Mouse (Mus musculus) thymus, adult 18-20 months (tissue): ENCODE data around the gene Zcchc24.

Experiments used
- DNase-seq, 2 experiments: peaks; one replicate each; pipeline ENCODE4 v3.0.0; 2022; ENCODE audit warnings: mixed read lengths in 2 of 2

Zcchc24 gene

DNA sequence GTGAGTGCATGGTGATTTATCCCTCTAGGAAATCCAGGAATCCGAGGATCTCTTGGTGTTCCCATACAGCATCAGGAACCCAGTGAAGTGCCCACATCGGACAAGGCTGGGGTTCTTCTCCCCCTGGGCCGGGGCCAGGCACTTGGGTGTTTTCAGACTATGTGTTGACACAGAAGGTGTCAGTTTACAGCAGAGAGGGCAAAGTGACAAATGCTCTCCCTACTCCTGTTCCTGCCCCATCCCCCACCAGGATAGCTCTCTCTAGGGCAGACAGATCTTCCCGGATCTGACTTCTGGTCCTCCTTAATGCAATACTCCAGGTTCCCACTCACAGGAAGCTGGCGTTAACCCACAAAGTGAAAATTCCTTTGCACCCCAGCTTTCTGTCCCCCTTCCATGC, 5.3 kb upstream of the Zcchc24 start:
- DNase-seq: no peak

DNA sequence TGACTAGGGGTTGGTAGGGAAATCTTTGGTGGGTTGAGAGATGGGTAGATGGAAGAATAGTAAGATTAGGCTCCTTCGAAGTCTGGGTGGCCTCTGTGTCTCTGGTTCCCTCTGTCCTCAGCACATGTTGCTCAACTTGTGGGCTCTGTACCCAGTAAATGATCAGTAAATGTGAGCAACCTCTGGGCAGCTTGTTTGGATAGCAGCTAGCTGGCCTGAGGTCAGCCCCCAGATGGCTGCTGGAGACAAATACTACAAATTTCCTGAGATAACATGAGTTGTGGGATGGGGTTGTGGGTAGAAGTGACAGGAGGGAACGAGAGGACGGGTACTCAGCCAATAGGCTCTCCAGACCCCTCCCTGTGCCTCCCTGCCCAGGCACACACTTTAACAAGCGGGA, 4.2 kb upstream of the Zcchc24 start:
- no peak for DNase-seq

DNA sequence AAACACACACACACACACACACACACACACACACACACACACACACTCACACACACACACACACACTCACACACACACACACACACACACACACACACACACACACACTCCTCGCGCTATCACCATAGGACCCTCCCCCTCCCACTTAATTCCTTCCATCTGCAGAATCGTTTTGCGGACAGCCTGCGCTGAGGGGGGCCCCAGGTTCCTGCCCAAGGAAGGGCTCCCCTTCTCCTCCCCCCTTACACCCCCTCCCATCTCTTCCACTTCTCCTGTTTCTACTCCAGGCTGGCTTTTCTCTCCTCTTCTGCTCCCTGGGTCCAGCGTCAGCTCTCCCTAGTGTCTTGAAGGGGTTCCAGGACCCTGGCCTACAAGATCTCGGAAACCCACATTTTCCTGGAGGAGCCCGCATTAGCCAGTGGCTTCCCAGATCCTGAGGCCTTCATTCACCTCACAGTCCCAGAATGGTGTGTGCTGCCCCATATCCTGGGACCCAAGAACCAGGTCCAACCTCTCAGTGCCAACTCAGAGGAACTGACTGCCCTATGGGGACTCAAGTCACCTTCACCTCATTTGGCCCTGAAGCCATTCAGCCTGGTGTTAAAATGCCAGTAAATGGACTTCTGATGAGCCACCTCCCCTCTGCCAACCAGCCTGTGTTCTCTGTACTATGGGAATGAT, 927 bp upstream of the Zcchc24 start:
- DNase-seq: no peak

DNA sequence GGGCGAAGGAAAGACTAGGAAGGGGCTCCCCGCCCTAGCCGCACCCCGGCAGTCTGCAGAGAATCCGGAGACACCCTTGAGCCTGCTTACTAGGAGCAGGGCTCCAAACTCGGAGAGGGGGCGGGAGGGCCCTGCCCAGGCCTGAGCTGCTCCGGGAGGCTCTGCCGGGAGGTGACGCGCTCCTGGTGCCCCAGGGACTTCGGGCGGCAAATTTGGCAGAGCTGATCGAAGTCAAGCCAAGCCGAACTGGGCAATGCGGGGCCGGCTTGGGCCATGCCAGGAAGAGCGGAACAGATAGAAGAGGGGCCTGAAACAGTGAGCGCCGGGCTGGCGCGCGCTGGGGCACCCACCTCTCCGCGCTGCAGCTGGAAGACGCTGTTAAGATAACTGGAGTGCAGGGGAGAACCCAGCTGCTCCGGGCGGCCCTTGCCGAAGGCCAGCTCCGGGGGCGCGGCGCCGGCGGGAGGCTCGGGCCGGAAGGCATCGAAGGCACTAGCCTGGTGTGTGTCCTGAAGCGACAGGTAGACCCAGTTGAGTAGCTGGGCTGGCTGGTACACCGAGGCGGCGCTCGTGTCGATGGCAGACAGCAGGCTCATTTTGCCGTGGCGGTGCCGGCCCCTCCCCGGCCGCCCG, 462 bp downstream of the Zcchc24 start:
- DNase-seq: peak; percentile 48 to 55

DNA sequence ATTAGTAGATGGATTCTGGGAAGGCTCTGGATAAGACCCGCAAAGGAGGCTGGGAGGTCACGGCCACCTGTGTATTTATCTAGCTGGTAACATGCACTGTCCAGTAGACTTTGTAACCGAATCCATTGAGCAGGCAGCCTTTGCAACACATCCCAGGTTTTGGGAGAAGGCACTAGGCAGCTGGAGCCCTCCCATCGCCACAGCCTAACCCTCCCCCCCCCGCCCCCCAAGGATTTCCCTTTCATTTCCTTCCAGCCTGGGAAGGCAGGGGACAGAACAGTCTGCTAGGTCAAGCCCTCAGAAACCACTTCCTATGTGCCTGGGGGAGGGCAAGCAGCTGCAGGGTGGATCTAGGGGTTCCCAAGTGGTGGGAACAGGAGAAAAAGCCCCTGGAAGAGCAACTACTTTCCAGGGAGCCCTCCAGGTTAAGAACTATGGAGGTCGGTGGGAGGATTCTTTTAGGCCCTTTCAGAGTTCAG, 1.1 kb downstream of the Zcchc24 start:
- peak in 1 of 2 experiments; percentile 42 for DNase-seq

DNA sequence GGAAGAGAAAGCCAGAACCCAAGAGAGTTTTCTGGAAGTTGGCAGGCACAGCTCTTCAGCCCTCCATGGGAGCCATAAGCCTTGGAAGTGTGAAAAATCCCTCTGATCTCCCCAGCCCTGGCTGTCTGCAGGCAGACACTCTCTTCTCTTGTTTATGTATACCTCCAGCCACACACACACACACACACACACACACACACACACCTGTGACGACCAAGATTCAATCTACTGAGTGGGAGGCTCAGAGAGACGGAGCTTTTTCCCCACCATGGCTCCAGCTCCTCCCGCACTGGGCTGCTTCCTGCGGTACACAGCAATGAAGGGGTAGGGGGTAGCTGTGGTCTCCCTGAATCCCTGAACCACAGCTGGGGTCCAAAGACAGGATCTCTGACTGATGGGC, 2.4 kb downstream of the Zcchc24 start:
- peak in 1 of 2 experiments; percentile 34 for DNase-seq

DNA sequence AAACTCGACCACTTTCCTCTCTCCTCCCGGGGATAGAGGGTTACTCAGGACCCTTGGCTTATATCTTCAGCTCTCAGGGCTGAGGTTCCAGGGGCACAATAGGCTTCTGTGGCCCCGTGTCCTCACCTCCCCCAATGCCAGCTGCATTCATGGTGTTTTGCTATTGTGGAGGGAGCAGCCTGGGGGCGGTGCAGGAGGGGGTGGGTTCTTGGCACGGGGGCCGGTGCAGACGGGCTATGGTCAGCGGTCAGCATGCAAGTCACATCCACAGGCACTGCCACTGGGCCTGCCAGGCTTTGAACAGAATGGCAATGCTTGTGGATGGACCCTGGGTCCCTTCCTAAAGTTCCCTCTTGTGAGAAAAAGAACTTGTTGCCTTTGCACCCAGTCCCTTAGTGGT, 2.9 kb downstream of the Zcchc24 start:
- DNase-seq: no peak

DNA sequence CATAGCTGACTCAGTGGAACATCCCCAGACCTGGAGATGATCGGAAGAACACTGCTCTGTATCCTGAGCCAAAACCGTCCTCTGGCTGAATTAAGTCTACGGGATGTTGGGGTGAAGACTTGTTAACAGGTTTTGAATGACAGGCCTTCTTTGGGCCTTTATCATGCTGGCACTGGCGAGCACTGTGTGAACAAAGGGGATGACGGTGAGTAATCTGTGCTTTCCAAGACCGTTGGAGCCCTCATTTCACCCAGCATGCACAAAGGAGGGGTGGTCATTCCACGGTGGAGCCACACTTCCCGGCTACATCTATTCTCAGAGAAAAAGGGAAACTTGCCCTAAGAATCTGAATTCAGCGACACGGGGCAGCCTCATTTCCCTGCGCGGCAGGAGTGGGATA, 3.7 kb downstream of the Zcchc24 start:
- DNase-seq: no peak

DNA sequence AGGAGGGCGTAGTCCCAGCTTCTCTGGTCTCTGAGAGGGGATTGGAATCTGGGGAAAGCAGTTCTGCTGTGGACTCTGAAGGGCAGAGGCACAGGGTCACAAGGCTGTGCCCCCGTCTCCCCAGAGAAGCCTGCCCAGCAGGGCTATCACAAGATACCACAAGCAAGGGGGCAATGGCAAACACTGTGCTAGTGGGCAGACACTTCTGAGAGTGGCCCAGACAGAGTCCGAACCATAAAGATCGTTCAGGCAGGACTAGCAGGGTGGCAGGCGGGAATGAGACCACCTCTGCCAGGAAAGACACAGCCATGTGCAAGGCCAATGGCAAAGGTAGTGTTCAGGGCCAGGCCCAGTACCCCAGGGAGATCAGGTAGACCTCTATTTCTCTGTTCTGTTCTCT, 7.7 kb downstream of the Zcchc24 start:
- DNase-seq: no peak

DNA sequence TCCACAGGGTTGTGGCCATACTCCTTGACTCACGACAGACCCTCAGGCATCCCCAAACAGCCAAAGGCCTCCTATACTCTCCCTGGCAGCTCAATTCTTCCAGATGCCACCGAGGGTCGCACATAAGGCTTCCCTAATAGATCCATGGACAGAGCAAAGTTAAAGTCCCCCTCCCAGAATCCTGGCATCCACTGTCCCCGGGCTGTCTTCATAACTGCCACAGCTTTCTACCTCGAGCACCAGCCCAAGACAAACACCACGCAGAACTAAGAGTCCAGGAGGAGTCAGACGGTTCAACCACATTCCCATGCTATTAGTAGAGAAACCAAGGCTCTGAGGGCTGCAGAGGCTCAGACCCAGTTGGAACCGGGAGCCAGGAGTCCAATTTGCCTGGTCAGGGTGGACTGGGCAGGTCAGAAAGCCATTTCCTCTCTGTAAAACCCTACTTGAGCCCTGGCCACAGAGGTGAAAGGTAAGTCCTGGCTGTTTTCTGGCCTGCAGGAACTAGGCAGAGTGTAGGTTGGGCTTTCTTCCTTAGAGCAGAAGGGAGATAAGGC, 8.8 kb downstream of the Zcchc24 start:
- no peak for DNase-seq

DNA sequence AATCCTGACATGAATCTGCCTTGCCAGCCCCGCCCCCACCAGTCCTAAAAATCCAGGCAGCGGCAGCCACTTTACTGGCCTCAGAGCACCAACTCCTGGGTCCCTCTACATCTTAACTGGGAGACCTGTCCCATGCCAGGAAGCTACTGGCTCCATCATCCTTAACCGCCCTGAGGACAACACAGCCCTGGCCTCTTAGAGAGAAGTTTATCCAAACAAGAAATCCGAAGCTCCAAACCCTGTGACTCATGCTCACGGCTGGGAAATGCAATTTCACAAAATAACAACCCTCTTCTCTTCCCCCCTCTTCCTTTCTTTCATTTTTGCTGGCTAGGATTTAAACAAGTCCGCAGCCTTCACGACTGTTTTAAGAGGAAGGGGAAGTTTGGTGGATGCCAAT, 9.3 kb downstream of the Zcchc24 start:
- no peak for DNase-seq

DNA sequence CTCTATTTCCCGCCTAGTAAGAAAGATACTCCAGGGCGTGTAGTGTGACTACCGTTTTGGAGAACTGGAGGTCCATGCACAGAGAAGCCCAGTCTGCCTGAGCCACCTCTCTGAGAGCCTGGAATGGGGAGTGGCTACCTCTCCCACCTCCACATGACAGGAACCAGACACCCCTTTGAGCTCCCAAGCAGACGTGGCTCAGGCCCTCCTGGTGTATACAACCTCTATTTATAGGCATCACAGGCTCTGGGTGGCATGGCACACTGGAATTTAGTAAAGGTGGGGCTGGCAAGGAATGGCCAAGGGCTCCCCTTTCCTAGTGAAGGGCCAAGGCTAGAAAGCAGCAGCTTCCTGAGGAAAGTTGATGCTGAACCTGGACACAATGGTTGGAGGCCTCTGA, 10.9 kb downstream of the Zcchc24 start:
- DNase-seq: no peak

DNA sequence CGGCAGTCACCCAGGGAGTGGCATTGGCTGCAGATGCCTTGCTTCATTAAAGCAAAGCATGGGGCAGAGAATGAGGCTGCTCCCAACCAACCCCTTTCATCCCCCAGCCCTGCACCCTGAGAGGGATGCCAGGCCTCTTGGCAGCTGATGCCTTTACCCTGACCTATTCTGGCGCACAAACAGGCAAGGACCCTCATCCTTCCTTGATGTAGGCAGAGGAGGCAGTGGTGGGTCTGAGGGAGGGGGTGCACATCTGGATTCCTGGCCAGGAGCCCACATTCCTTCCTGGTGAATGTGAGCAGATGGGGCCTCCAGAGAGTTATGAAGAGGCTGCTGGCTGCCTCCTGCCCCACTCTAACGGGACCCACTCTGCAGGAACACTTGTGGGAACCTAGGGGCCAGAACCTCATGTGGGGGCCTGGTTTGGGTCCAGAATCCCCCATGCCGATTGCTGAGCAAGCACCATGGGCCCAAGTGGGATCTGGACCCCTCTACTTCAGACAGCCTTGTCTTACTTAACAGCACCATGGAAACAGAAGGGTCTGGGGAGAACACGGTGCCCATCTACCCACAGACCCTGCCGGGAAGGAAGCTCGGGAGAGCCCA, 12.4 kb downstream of the Zcchc24 start:
- DNase-seq: no peak

DNA sequence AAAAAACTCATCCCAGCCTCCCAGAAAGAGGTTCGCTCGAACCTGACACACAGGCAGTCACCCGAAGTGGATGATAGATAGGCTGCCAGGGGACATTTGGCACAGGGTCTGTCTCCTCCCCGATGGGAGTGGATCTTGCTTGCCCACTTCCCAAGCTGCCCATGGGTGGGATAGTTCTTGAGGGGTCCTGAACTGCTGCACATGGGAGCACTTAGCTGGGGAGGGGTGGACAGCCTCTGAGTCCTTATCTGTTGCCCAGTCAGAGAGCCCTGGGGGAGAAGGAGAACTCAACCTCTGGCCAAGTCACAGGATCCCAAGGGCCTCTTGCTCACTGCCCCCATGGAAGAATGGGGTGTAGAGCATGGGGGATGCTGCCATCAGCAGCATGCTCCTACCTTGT, 13.3 kb downstream of the Zcchc24 start:
- no peak for DNase-seq

DNA sequence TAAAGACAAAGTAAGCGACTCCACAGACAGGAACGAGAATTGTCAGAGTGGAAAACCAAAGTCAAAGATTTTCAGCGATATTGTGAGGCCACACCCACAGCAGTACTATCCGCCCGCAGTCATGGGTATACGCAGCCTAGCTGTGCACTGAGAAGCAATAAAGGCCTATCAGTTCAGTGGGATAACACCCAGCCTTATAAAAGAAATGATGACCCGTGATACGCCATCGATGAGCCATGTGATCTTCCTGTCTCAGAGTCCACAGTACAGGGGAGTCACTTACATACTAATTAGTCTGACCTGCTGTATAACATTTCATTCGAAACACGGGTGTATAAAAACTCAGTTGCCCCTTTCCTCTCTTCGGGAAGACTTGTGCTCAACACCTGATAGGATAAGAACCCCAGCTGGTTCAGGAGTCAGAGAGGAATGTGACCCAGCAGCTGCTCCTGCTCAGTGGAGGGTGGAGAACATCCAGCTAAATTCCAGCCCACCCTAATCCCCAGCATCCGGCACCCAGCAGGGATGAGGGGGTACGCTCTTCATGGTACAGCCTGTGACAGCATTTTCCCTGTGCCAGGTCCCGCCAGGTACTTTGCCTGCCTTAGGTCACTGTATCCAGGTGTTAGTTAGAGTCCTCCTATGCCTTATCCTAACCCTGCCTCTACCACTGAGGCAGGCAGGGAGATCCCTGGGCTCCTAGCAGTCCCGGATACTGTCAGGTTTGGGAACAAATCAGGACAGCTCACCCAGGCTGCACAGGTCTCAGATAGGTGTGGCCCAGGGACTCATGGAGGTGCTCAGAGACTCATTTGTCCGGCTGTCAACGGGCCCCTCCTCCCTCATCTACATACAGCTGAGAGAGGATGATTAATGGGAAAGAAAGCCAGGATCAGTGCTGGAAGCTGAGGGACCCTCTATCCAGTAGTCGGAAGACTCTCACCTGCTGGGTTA, 14.0 kb downstream of the Zcchc24 start:
- DNase-seq: no peak

DNA sequence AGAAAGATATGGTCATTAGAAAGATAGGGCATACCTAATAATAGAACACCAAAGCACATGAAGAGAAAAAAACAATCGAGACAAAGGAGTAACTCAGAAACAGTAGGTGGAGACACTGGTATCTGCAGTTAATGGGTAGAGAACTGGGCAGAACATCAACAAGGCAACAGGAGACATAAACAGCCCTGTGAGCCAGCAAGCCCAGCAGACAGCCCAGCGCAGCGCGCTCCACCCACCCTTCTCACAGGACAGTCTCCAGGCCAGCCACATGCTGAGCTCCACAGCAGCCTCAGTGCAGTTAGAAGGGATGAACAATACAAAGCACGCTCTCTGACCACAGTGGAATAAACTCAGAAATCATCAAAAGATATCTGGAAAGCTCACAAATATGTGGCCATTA, 15.8 kb downstream of the Zcchc24 start:
- no peak for DNase-seq

DNA sequence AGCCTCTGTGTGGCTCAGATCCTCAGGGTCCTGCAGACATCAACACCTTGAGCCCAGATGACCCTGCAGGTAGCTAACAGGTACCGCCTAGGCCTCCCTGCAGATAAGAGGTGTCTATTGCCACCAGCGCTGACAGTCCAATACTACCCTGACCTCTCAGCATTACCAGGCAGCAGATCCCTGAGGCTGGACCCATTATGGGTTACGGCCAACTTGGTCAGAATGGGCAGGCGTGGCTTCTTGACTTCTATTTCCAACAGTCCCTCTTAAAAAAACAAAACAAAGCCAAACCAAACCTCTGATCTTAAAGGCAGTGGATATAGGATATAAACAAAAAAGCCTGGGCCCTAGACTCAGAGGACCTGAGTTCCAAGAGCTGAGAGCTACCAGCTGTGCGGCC, 17.8 kb downstream of the Zcchc24 start:
- DNase-seq: no peak

DNA sequence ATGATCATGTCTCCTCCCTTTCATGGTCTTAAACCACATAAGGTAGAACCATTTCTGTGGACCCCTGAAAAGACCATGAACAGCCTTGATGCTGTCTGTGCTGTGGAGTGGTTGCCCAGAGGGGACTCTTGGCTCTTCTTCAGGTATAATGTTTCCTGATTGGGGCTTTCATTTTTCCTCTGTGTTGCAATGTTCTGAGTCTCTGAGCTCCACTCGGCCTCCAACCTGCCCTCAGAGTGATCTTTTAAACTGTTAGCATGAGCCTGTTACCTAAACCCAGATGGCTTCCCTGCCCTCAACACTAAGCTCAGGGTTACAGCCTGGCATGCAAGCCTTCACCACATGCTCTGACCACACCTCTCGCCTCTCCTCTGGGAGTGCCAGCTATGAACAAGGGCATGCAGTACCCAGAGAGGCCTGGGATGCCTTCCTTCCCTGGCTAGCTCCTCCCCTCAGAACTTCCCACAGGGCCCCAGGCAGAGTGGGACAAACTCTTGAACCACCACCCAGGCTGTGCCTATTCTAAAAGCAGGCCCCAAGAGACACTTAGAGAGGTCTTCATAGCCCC, 18.3 kb downstream of the Zcchc24 start:
- DNase-seq: no peak

DNA sequence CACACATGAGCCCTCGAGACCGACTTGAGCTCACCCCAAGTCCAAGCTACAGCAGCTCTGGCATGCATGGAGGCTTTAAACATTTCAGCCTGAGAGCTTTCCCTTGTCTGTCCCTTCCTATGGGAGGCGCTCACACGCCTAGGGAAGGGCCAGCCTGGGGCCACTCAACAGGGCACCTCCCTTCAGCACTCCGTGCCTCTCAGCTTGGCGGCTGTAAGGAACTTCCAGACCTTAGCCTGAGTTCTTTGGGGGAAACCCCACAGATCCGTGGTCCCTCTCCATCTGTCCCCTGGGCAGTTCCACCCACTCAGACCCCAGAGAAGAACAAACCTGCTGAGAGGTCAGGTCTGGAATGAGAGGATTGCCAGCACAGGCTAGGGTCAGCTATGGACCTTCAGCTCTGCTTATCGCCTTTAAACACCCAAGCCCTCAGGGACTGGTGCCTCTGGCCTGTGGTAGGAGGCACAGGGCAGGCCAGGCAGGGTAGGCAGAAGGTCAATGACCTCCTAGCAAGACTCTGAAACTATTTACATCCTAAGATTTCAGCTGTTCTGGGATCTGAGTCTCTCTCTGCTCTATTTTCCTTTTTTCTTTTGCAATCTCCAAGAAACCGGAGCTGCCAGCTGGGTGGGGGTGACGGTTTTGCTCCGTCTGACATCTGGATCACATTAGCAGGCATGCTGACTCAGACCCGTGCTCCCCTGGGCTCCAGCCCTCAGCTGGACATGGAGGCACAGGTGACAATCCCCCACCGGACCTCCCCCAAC, 19.5 kb downstream of the Zcchc24 start:
- no peak for DNase-seq

DNA sequence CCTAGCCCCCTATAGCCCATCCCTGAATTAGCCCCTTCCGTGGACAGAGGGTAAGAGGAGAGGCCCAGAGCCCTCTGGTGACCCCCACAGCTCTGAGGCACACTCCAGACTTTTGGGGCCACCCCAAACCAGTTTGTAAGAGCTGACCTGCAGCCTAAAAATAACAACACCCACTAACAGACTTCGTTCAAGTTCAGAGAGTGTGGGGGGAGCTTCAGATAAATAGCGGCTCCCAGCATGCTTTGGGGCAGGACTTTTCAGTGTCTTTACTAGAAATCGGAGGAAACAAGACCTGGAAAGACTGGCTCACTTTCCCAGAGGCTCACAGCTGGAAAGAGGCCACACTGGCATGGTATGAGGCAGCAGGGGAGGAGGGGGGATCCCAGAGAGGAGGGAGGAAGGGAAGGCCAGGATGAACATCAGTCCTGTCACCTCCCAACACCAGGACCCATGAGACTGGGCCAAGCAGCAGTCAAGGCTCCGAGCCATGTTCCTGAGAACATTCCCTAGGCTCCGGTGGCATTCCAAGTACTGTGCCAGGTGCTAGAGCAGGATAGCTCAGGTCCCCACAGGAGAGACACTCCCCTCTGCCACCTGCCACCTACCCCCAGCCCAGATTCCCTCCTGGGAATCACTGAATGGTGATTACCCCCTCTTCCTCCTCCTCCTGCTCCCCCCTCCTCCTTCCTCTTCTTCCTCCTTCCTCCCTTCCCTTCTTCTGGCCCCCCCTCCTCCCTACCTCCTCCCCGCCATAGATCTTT, 20.7 kb downstream of the Zcchc24 start:
- DNase-seq: no peak
